Mouse (Mus musculus) olfactory bulb, adult 2 months (tissue): ENCODE measurements at regions not wholly inside any gene's neighbourhood (a gene's known extent, or its start where the extent isn't known, plus 50 kb on each side); places are given as distances from the start of the nearest gene placed in this dataset.

Experiments
- CTCF ChIP-seq: fragments of 200-500 bp; IDR thresholded peaks from 2 replicates; pipeline ENCODE4 v1.5.1; 2012; ENCODE audit warnings: low read depth, mild to moderate bottlenecking, low read length, moderate library complexity; ENCODE audit not compliant: insufficient read depth
- POLR2A ChIP-seq: fragments of 200-500 bp; IDR thresholded peaks from 2 replicates; pipeline ENCODE4 v1.6.1; 2012; ENCODE audit warnings: mild to moderate bottlenecking, low read depth, low read length, moderate library complexity; ENCODE audit not compliant: insufficient read depth

DNA sequence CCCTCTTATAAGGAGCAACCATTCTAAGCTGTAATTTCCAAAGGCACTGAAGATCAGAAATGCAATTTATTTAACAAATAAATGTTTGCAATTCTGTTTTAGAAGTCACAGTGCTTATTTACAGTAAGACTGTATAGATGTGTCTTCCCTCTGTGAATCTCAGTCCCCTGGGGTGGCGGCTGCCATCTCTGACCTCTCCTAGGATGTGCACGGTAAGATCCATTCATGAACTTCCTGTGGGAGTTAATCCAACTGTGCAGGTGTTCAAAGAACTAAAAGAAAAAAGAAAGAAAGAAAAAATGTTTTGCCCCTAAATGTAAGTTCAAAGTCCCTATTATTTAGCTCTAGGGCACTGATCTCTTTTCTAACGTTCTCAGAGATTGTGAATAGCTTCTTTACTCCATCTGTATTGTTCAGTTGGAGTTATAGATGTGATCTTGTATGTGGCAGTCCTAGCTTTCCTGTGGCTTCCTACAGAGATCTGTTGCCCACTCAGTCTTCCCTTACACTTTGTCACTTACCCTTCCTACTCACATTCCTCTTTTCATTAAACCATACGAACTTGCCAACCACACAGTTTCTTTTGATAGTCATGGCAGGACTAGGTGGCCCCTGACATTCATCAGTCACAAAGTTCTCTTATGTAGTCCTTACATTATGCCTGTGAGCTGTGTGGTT lies 346.0 kb upstream of the Alcam start:
- no peak for TF ChIP-seq POLR2A
- no peak for TF ChIP-seq CTCF
